Mouse (Mus musculus): ENCODE measurements at regions not wholly inside any gene's neighbourhood (a gene's known extent, or its start where the extent isn't known, plus 50 kb on each side); places are given as distances from the start of the nearest gene placed in this dataset.
A peak's percentile ranks its signal among the peaks of the same experiment; 100 is the strongest.
"Not testable (repeated sequence)": the region's sequence is repeated elsewhere in the genome, so short reads cannot be mapped to it uniquely, and the experiment has no call there.

GRCm38 (mm10) chr10:15321480-15321879 is 603.5 kb upstream of the Gje1 start:
- no peak for DNase-seq (ENCODE audit: low spot score)

- DNase-seq (ENCODE audit: low spot score) = no peak
Measured at GRCm38 (mm10) chr10:15317017-15317607, 599.1 kb upstream of the Gje1 start.

- DNase-seq (ENCODE audit: low spot score) = no peak
Measured at GRCm38 (mm10) chr10:15310650-15311049, 592.6 kb upstream of the Gje1 start.

- DNase-seq (ENCODE audit: low spot score) = no peak
Measured at GRCm38 (mm10) chr10:15305811-15306473, 587.9 kb upstream of the Gje1 start.

- peak; percentile 77 for DNase-seq (ENCODE audit: low spot score)
Measured at GRCm38 (mm10) chr10:15300199-15301085, 582.4 kb upstream of the Gje1 start.

GRCm38 (mm10) chr10:15299331-15300198 is 581.6 kb upstream of the Gje1 start:
- DNase-seq (ENCODE audit: low spot score) = no peak

- no peak for DNase-seq (ENCODE audit: low spot score)
Measured at GRCm38 (mm10) chr10:15297257-15297656, 579.2 kb upstream of the Gje1 start.

GRCm38 (mm10) chr10:15294125-15294524 is 576.1 kb upstream of the Gje1 start:
- no peak for DNase-seq (ENCODE audit: low spot score)

- not testable (repeated sequence) for DNase-seq (ENCODE audit: low spot score)
Measured at GRCm38 (mm10) chr10:15263337-15263736, 545.3 kb upstream of the Gje1 start.

- not testable (repeated sequence) for DNase-seq (ENCODE audit: low spot score)
Measured at GRCm38 (mm10) chr10:15262282-15262681, 544.3 kb upstream of the Gje1 start.

GRCm38 (mm10) chr10:15249402-15250086 is 531.5 kb upstream of the Gje1 start:
- no peak for DNase-seq (ENCODE audit: low spot score)

- no peak for DNase-seq (ENCODE audit: low spot score)
Measured at GRCm38 (mm10) chr10:15248899-15249298, 530.9 kb upstream of the Gje1 start.

- no peak for DNase-seq (ENCODE audit: low spot score)
Measured at GRCm38 (mm10) chr10:15244376-15245262, 526.6 kb upstream of the Gje1 start.

- DNase-seq (ENCODE audit: low spot score) = peak; percentile 5
Measured at GRCm38 (mm10) chr10:15243460-15243859, 525.4 kb upstream of the Gje1 start.

GRCm38 (mm10) chr10:15218883-15219282 is 500.9 kb upstream of the Gje1 start:
- no peak for DNase-seq (ENCODE audit: low spot score)

- DNase-seq (ENCODE audit: low spot score) = no peak
Measured at GRCm38 (mm10) chr10:15179585-15179984, 461.6 kb upstream of the Gje1 start.

GRCm38 (mm10) chr10:15174421-15174820 is 456.4 kb upstream of the Gje1 start:
- no peak for DNase-seq (ENCODE audit: low spot score)

GRCm38 (mm10) chr10:15172558-15172957 is 454.5 kb upstream of the Gje1 start:
- no peak for DNase-seq (ENCODE audit: low spot score)

- no peak for DNase-seq (ENCODE audit: low spot score)
Measured at GRCm38 (mm10) chr10:15140703-15141102, 422.7 kb upstream of the Gje1 start.

Measured in heart, adult 8-10 months (tissue).